Mouse (Mus musculus) urinary bladder, postnatal 0 days (tissue): Measurements from ENCODE around the gene Eng. TPM values are rescaled to one million over a fixed set of nuclear protein-coding genes. Genes with fewer than 3 reads are reported as not detected.

Source experiments
- microRNA counts: library from miRNA; unstranded; fragments of <30 nt; microRNA quantifications from one replicate; lab custom pipeline; 2016
- microRNA-seq: library from miRNA; unstranded; fragments of <30 nt; microRNA quantifications from one replicate; pipeline ENCODE4, GENCODE M21; 2016
- polyA plus RNA-seq: library from polyadenylated mRNA; unstranded; fragments of >200 nt; fragmentation: Nextera tagmentation; extraction: Ambion mirVana; gene quantifications from 2 replicates; pipeline ENCODE4 v1.2.1, GENCODE M21; 2015

The Eng gene
- polyA plus RNA-seq, result 37.8 and 40.2 TPM in 2 replicates

DNA sequence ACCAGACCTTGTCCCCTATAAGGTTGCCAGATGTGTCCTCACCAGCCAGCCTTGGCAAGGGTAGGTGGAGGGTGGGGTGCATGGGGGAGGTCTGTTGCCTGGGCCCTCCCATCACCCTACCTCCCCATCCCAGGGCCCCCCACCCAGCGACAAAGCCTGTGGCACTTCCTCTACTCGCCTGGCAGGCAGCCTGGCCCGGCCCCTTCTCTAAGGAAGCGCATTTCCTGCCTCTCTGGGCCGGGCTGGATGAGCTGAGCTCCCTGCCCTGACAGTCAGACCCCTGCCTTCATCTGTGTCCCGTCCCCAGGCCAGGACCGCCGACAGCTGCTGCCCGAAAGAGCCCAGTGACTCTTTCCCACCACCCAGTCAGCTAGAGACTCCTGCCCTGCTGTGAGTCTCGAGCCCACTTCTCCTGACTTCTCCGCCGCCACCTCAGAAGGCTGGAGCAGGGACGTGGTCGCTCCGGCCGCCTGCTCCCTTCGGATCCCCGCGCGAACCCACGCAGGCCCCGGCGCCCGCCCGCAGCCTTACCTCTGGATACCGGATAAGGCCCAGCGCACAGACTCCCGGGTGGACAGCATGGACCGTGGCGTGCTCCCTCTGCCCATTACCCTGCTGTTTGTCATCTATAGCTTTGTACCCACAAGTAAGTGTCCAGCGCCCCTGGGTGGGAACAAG lies at the start of gene Eng:
Gene Eng, plus strand, starts transcription at position 217 of the 678 bp plus-strand sequence.

DNA sequence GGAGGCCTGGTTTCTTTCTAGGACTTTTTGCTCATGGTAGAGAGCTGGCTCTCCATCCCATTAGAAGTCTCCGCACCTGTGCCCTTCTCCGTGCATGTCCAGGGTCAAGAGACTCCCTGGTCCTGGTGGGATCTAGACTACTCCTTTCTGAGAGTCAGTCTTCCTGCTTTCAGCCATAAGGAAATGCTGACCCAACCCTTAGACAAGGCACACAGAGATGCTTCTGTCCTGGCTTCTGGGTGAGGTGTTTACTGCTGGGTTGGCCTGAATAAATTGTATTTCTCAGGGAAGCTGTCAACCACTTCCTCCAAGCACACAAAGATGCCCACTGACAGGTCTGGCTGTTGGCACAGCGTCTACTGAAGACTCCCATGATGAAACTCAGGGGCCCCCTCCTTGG lies 47.0 kb upstream of the Eng start, which contains the start of gene St6galnac6:
Gene St6galnac6, plus strand, starts transcription at position 301 of the 400 bp plus-strand sequence.

DNA sequence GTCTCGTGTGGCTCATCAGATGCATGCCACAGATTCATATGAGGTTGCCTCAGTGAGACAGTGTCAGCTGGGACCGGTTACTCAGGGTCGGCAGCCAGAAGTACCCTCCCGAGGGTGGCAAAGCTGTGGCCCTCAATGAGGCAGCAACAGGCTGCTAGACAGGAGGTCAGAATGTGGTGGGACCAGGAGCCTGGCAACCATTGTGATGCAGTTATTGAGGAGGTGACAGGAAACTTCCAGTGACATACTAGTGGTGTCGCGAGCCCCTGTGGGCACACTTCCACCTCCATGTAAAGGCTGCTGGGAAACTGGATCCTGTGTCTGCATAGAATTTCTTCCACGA lies 24.9 kb upstream of the Eng start, which contains the start of gene Ak1:
Gene Ak1, plus strand, starts transcription at position 242 of the 343 bp plus-strand sequence.

DNA sequence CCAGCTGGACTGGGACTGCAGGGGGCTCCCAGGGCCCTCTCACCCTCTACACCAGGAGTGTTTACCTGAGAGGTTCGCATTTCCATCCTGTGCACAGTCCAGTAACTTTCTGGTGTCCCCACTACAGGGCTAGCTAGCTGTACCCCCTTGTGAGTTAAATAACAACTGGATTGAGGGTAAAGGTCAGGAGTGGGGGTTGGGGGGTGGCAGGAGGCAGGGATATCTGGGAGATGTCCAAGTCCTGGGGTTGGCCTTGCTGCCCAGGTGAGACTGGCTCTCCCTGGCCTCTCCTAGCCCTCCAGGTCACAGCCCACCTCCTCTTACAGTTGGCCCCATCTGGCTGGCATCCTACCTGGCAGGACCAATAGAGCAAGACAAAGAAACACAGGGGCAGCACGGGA lies 57.6 kb downstream of the Eng start, which contains the start of gene Fpgs:
Gene Fpgs, minus strand, starts transcription at position 125 of the 401 bp plus-strand sequence.

GRCm38 (mm10) chr2:32712934-32713817 lies 66.8 kb downstream of the Eng start, which contains the start of gene Cdk9:
TSS of gene Cdk9 (minus strand) at chr2:32713076.

GRCm38 (mm10) chr2:32720681-32721229 lies 74.4 kb downstream of the Eng start, which contains the start of gene Sh2d3c:
TSS of gene Sh2d3c (plus strand) at chr2:32721055.

MicroRNA genes within 50 kb of the gene (microRNA counts, 519-probe panel; counts per million panel counts)
- microRNA mmu-miR-1954 (lab: Ali Mortazavi, UCI), result not detected
- not detected for microRNA mmu-miR-2861 (lab: Ali Mortazavi, UCI)

Small RNAs within 50 kb of the gene (microRNA-seq; reads per million reads assigned to microRNA genes)
- gene Gm47291, result not detected
- not detected for gene Mir1954
- not detected for gene Mir2861
- not detected for gene Mir3960
- not detected for gene Mir8093

Other genes with a start within 250 kb of the Eng start
- gene Naif1, start 196.1 kb upstream of the Eng start, polyA plus RNA-seq, result 3.3 and 3.7 TPM in 2 replicates
- 16.0 and 18.5 TPM in 2 replicates for gene Slc25a25, start 195.2 kb upstream of the Eng start, polyA plus RNA-seq
- gene Fam102a, start 111.3 kb upstream of the Eng start, polyA plus RNA-seq, result 5.9 and 7.0 TPM in 2 replicates
- gene Dpm2, start 75.7 kb upstream of the Eng start, polyA plus RNA-seq, result 78.8 and 88.0 TPM in 2 replicates
- not detected in 2 replicates for gene Pip5kl1, start 71.8 kb upstream of the Eng start, polyA plus RNA-seq
- not detected in 2 replicates for gene 9430097D07Rik, start 70.9 kb upstream of the Eng start, polyA plus RNA-seq
- gene St6galnac4, start 59.5 kb upstream of the Eng start, polyA plus RNA-seq, result 8.2 and 10.1 TPM in 2 replicates
- 19.0 and 19.1 TPM in 2 replicates for gene St6galnac6, start 46.9 kb upstream of the Eng start, polyA plus RNA-seq
- gene Ak1, start 24.8 kb upstream of the Eng start, polyA plus RNA-seq, result 50.9 and 51.6 TPM in 2 replicates
- 20.7 and 22.6 TPM in 2 replicates for gene Fpgs, start 57.5 kb downstream of the Eng start, polyA plus RNA-seq
- 52.3 and 52.9 TPM in 2 replicates for gene Cdk9, start 66.5 kb downstream of the Eng start, polyA plus RNA-seq
- gene Sh2d3c, start 74.5 kb downstream of the Eng start, polyA plus RNA-seq, result 6.2 and 6.9 TPM in 2 replicates
- gene 6330409D20Rik, start 94.4 kb downstream of the Eng start, polyA plus RNA-seq, result not detected in 2 replicates
- gene Tor2a, start 110.6 kb downstream of the Eng start, polyA plus RNA-seq, result 38.1 and 39.5 TPM in 2 replicates
- 0.06 TPM in 1 of 2 replicates, not detected in the other for gene Ttc16, start 129.0 kb downstream of the Eng start, polyA plus RNA-seq
- gene Ptrh1, start 129.2 kb downstream of the Eng start, polyA plus RNA-seq, result 6.1 and 7.4 TPM in 2 replicates
- 1.4 and 2.1 TPM in 2 replicates for gene Cfap157, start 137.8 kb downstream of the Eng start, polyA plus RNA-seq
- gene Stxbp1, start 200.7 kb downstream of the Eng start, polyA plus RNA-seq, result 10.5 and 14.1 TPM in 2 replicates
- gene Fam129b, start 229.5 kb downstream of the Eng start, polyA plus RNA-seq, result 94.2 and 94.5 TPM in 2 replicates